Comparison of ENCODE assay signal across 19 mouse cellular contexts in the genomic region with DNA sequence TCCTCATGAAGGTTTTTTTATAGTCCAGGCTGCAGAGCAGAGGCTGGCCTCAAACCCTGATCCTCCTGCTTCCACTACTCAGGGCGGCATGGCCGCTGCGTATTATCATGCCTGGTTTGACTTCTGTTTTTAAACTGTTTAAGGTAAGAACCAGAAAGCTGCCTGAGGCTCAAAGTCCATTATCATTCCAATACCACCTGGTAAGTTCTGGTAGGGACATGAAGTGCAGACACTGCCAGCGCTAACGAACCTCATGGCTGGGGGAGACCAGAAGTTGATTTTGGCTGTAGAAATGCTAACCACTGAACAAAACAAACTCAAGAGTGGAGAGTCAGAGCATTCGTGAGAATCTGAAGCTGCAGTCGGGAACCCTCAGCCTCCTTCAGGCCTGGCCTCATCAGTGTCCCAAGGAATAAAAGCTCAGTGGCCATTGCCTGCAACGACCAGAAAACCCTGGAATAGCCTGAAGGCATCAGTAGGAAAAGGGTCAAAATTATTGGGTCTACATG. TPM values are rescaled to one million over a fixed set of nuclear protein-coding genes. Genes with fewer than 3 reads are reported as not detected.
DNase-seq lines count a peak whose midpoint lies in the region; ATAC-seq and TF ChIP-seq lines count a peak whose summit lies in the region.
"Had no signal": no experiment of that assay in that cellular context is flagged by ENCODE, and none has a peak within 500 bp of the region (broad histone marks: within the 10 kb centered on the region; RNA-seq: fewer than 3 reads in every experiment).

No protein-coding gene starts in this region.

- no peaks in the 10 kb centered on the region for H3K36me3 ChIP-seq in stomach, postnatal 0 days (ENCODE audit: control insufficient read depth, insufficient read depth, low read length)
- H3K36me3 ChIP-seq in midbrain, embryonic 15.5 days (replicated peaks), result no peaks in the 10 kb centered on the region
- H3K36me3 ChIP-seq: hindbrain, embryonic 12.5 days had no signal

- H3K4me1 ChIP-seq in stomach, postnatal 0 days (replicated peaks; ENCODE audit: control insufficient read depth, insufficient read depth), result no peaks in the 10 kb centered on the region
- H3K4me1 ChIP-seq in midbrain, embryonic 15.5 days, result 0 out of 2 replicates have a peak, but pooled peaks cover 5% of the 10 kb centered on the region
- H3K4me1 ChIP-seq: forebrain, embryonic 13.5 days had no signal

- no peaks in the 10 kb centered on the region for H3K27me3 ChIP-seq in stomach, postnatal 0 days (ENCODE audit: control insufficient read depth, insufficient read depth, low read length)
- H3K27me3 ChIP-seq in midbrain, embryonic 15.5 days (replicated peaks), result no peaks in the 10 kb centered on the region
- H3K27me3 ChIP-seq: forebrain, embryonic 13.5 days; hindbrain, embryonic 12.5 days had no signal

- no peak for TF ChIP-seq EP300 in stomach, postnatal 0 days (optimal IDR thresholded peaks at IDR 0.05)

- peak overlapping the region; percentile 40 for H3K27ac ChIP-seq in stomach, postnatal 0 days (replicated peaks)
- no peak overlapping the region for H3K27ac ChIP-seq in midbrain, embryonic 15.5 days
- H3K27ac ChIP-seq: forebrain, embryonic 13.5 days; hindbrain, embryonic 12.5 days; liver, embryonic 14.5 days had no signal

- 83% methylated on average over 8 of the region's 8 CpGs for WGBS in stomach, postnatal 0 days
- 74% methylated on average over 8 of the region's 8 CpGs for WGBS in midbrain, embryonic 15.5 days

- no peak for ATAC-seq in stomach, postnatal 0 days (ENCODE audit: low FRiP score, low TSS enrichment)
- ATAC-seq in midbrain, embryonic 15.5 days (replicated peaks), result no peak
- ATAC-seq: CD4-positive, CD25-positive, alpha-beta regulatory T cell, adult 4 months; forebrain, embryonic 13.5 days; midbrain, embryonic 16.5 days had no signal

- H3K9ac ChIP-seq in stomach, postnatal 0 days (ENCODE audit: low read length), result no peak overlapping the region
- H3K9ac ChIP-seq in midbrain, embryonic 15.5 days, result no peak overlapping the region
- H3K9ac ChIP-seq: forebrain, embryonic 13.5 days; hindbrain, embryonic 12.5 days; liver, embryonic 14.5 days had no signal

- H3K9me3 ChIP-seq in stomach, postnatal 0 days (ENCODE audit: control insufficient read depth, low read length), result no peaks in the 10 kb centered on the region
- no peaks in the 10 kb centered on the region for H3K9me3 ChIP-seq in midbrain, embryonic 15.5 days
- H3K9me3 ChIP-seq: forebrain, embryonic 13.5 days; hindbrain, embryonic 12.5 days had no signal

- no peak for TF ChIP-seq CTCF in stomach, postnatal 0 days (IDR thresholded peaks at IDR 0.05; ENCODE audit: low read depth)

- DNase-seq in adrenal gland, adult (ENCODE audit: inconsistent age in 2 of 2, low spot score in 1 of 2), result peak; percentile 12 to 69
- no peak for DNase-seq in adrenal gland, postnatal 4 days (ENCODE audit: low spot score in 2 of 2)
- peak; percentile 34 to 53 for DNase-seq in kidney, adult 8-10 months
- no peak for DNase-seq in kidney, postnatal 14 days
- peak; percentile 5 for DNase-seq in lung, postnatal 25 days (ENCODE audit: low spot score)
- no peak for DNase-seq in lung, postnatal 4 days
- peak; percentile 44 for DNase-seq in stomach, postnatal 0 days (ENCODE audit: low spot score)
- DNase-seq: cerebellum, adult 11-12 months; cerebellum, postnatal 36 days; kidney, postnatal 10 days; layer of hippocampus, adult 9-11 months; lung, postnatal 36 days; thymus, adult 18-20 months had no signal

- H3K4me2 ChIP-seq in stomach, postnatal 0 days (replicated peaks; ENCODE audit: low read depth), result no peak overlapping the region
- H3K4me2 ChIP-seq in midbrain, embryonic 15.5 days, result no peak overlapping the region
- H3K4me2 ChIP-seq: forebrain, embryonic 13.5 days; hindbrain, embryonic 12.5 days had no signal

- H3K4me3 ChIP-seq in stomach, postnatal 0 days (ENCODE audit: low read depth, low read length), result no peak overlapping the region
- H3K4me3 ChIP-seq in midbrain, embryonic 15.5 days, result no peak overlapping the region
- H3K4me3 ChIP-seq: forebrain, embryonic 13.5 days; hindbrain, embryonic 12.5 days had no signal

RNA-seq across cellular contexts. Expression of a gene that starts 39.1 kb away (rescaled TPM):
- total RNA-seq in adrenal gland, postnatal 4 days (2021), result 10 to 100 TPM; 42.4 to 45.9 TPM
- 13.8 and 18.8 TPM in 2 replicates for polyA plus RNA-seq in stomach, postnatal 0 days (2015; fragmentation: Nextera tagmentation; extraction: Ambion mirVana)
- 16.1 and 19.2 TPM in 2 replicates for polyA plus RNA-seq in midbrain, embryonic 15.5 days (2015; fragmentation: Nextera tagmentation; extraction: Ambion mirVana)

RNA-seq across cellular contexts. Expression of a gene that starts 41.6 kb away (rescaled TPM):
- total RNA-seq in adrenal gland, postnatal 4 days (2021), result 10 to 100 TPM; 25.9 to 26.3 TPM
- polyA plus RNA-seq in stomach, postnatal 0 days (2015; fragmentation: Nextera tagmentation; extraction: Ambion mirVana), result 2.9 and 3.2 TPM in 2 replicates
- polyA plus RNA-seq in midbrain, embryonic 15.5 days (2015; fragmentation: Nextera tagmentation; extraction: Ambion mirVana), result 2.0 and 2.9 TPM in 2 replicates

RNA-seq across cellular contexts. Expression of a gene that starts 58.0 kb away (rescaled TPM):
- 1 to 10 TPM; 3.1 TPM for total RNA-seq in adrenal gland, postnatal 4 days (2021)
- 0.77 and 1.0 TPM in 2 replicates for polyA plus RNA-seq in stomach, postnatal 0 days (2015; fragmentation: Nextera tagmentation; extraction: Ambion mirVana)
- polyA plus RNA-seq in midbrain, embryonic 15.5 days (2015; fragmentation: Nextera tagmentation; extraction: Ambion mirVana), result 13.8 and 16.4 TPM in 2 replicates

Comparison
In these comparisons a context has a peak if more than half of its experiments do, and no peak if none do; other contexts are left out.
1. DNase-seq: peak in adrenal gland, adult (2 of 2), kidney, adult 8-10 months (2 of 2), lung, postnatal 25 days (single experiment) and stomach, postnatal 0 days (single experiment); none in adrenal gland, postnatal 4 days (0 of 2), kidney, postnatal 14 days (single experiment) and lung, postnatal 4 days (0 of 2).